25 mouse cellular contexts compared by ENCODE assay signal in genomic region chr3:107500301-107500700, GRCm38 (mm10). TPM values are rescaled to one million over a fixed set of nuclear protein-coding genes. Genes with fewer than 3 reads are reported as not detected.
DNase-seq lines count a peak whose midpoint lies in the region; TF ChIP-seq lines count a peak whose summit lies in the region.
"Had no signal": no experiment of that assay in that cellular context is flagged by ENCODE, and none has a peak within 500 bp of the region (broad histone marks: within the 10 kb centered on the region; RNA-seq: fewer than 3 reads in every experiment).

No protein-coding gene starts in this region.

- DNase-seq in left cerebral cortex, adult 2 months (ENCODE audit: extremely low spot score in 1 of 2, low spot score in 2 of 2) = no peak
- no peak for DNase-seq in left cerebral cortex, postnatal 4 days
- DNase-seq in cerebellum, adult 18-20 months = peak; percentile 82 to 91
- DNase-seq in cerebellum, adult 9-11 months = peak; percentile 92
- no peak for DNase-seq in urinary bladder, postnatal 4 days (ENCODE audit: low spot score in 2 of 2)
- no peak for DNase-seq in gastrocnemius, adult 18-20 months (ENCODE audit: low spot score)
- no peak for DNase-seq in heart, postnatal 14 days
- DNase-seq: adrenal gland, postnatal 25 days; B cell, adult 2 months; gastrocnemius, postnatal 10 days; kidney, adult 2 months; layer of hippocampus, adult 9-11 months; lung, postnatal 36 days; right cerebral cortex, postnatal 4 days; thymus, postnatal 14 days had no signal

- no peak overlapping the region for H3K4me3 ChIP-seq in left cerebral cortex, adult 2 months
- H3K4me3 ChIP-seq: forebrain, embryonic 13.5 days; limb, embryonic 13.5 days; lung, embryonic 15.5 days; stomach, embryonic 15.5 days had no signal

- TF ChIP-seq CTCF in left cerebral cortex, adult 2 months (IDR thresholded peaks at IDR 0.05) = no peak

- intact Hi-C loops in left cerebral cortex, adult 2 months (cut with DNase I) = loop anchor here (2.0 kb wide), 1 partner anchor 36 kb away; no protein-coding TSS in a partner anchor
- intact Hi-C loops in left cerebral cortex, postnatal 4 days (cut with DNase I) = no loop called here
- intact Hi-C loops in heart, postnatal 14 days (cut with DNase I) = no loop called here

- 0 out of 2 replicates have a peak overlapping the region, but pooled peaks have one; percentile 4 for H3K27ac ChIP-seq in left cerebral cortex, adult 2 months
- H3K27ac ChIP-seq: limb, embryonic 13.5 days; lung, embryonic 15.5 days; stomach, embryonic 15.5 days had no signal

RNA-seq across cellular contexts. Expression of gene Slc6a17, which starts 17.5 kb away (rescaled TPM):
- 100 to 1,000 TPM; 369 to 419 TPM for total RNA-seq in left cerebral cortex, adult 2 months (2021)
- 100 to 1,000 TPM; 152 to 153 TPM for total RNA-seq in left cerebral cortex, postnatal 4 days (2021)
- 1 to 10 TPM; 1.0 to 2.3 TPM for total RNA-seq in gastrocnemius, adult 18-20 months (2021)
- 1 to 10 TPM; 1.3 to 1.5 TPM for total RNA-seq in heart, postnatal 14 days (2021)
- total RNA-seq: megakaryocyte, adult 5-6 weeks had no signal

RNA-seq across cellular contexts. Expression of gene Kcnc4, which starts 40.9 kb away (rescaled TPM):
- total RNA-seq in left cerebral cortex, adult 2 months (2021) = 10 to 100 TPM; 68.4 to 73.4 TPM
- total RNA-seq in left cerebral cortex, postnatal 4 days (2021) = 10 to 100 TPM; 21.2 to 25.8 TPM
- 10 to 100 TPM; 53.1 to 95.8 TPM for total RNA-seq in gastrocnemius, adult 18-20 months (2021)
- under 1 TPM; 0.37 to 0.43 TPM for total RNA-seq in heart, postnatal 14 days (2021)
- total RNA-seq: megakaryocyte, adult 5-6 weeks; neutrophil, adult 5-6 weeks had no signal

RNA-seq across cellular contexts. Expression of gene Ubl4b, which starts 54.6 kb away (rescaled TPM):
- total RNA-seq in left cerebral cortex, adult 2 months (2021) = under 1 TPM in 1 of 2 experiments, not detected in 1; 0.33 TPM
- total RNA-seq in left cerebral cortex, postnatal 4 days (2021) = under 1 TPM in 1 of 2 experiments, not detected in 1; 0.58 TPM
- total RNA-seq in gastrocnemius, adult 18-20 months (2021) = not detected
- total RNA-seq in heart, postnatal 14 days (2021) = not detected
- total RNA-seq: adrenal gland, adult 18-20 months; adrenal gland, postnatal 25 days; gastrocnemius, postnatal 10 days; heart, adult 8-10 months; heart, postnatal 25 days; left cerebral cortex, adult 18-20 months; megakaryocyte, adult 5-6 weeks; neutrophil, adult 5-6 weeks had no signal

Comparison
In these comparisons a context has a peak if more than half of its experiments do, and no peak if none do; other contexts are left out.
1. DNase-seq: peak in cerebellum, adult 18-20 months (2 of 2) and cerebellum, adult 9-11 months (single experiment); none in left cerebral cortex, adult 2 months (0 of 2), left cerebral cortex, postnatal 4 days (single experiment), urinary bladder, postnatal 4 days (0 of 2), gastrocnemius, adult 18-20 months (single experiment) and heart, postnatal 14 days (0 of 2).
2. RNA of gene Slc6a17, which starts 17.5 kb away (total RNA-seq): 369 to 419 TPM in left cerebral cortex, adult 2 months and 152 to 153 TPM in left cerebral cortex, postnatal 4 days; 1.0 to 2.3 TPM in gastrocnemius, adult 18-20 months and 1.3 to 1.5 TPM in heart, postnatal 14 days; every median in the first group is over 10 times any median in the second.
3. RNA of gene Kcnc4, which starts 40.9 kb away (total RNA-seq): 53.1 to 95.8 TPM in gastrocnemius, adult 18-20 months, 68.4 to 73.4 TPM in left cerebral cortex, adult 2 months and 21.2 to 25.8 TPM in left cerebral cortex, postnatal 4 days; 0.37 to 0.43 TPM in heart, postnatal 14 days; every median in the first group is over 10 times any median in the second.